Mouse (Mus musculus) frontal cortex, postnatal 10 days (tissue): Measurements from ENCODE around the gene Fbxl22.
A peak's percentile ranks its signal among the peaks of the same experiment; 100 is the strongest.

Source experiments
- DNase-seq, 2 experiments: peaks; one replicate each; pipeline ENCODE4 v3.0.0; 2022; ENCODE audit warnings: low spot score in 2 of 2, mixed read lengths in 1 of 2

Fbxl22 gene

GRCm38 (mm10) chr9:66507684-66508083, 6.7 kb downstream of the Fbxl22 start:
- DNase-seq = no peak

- no peak for DNase-seq
These were observed 8.0 kb downstream of the Fbxl22 start for GRCm38 (mm10) chr9:66506424-66506823.

GRCm38 (mm10) chr9:66506011-66506410, 8.4 kb downstream of the Fbxl22 start:
- DNase-seq = no peak

- DNase-seq = no peak
These were observed 9.1 kb downstream of the Fbxl22 start for GRCm38 (mm10) chr9:66505141-66505917.

GRCm38 (mm10) chr9:66504518-66504917, 9.9 kb downstream of the Fbxl22 start:
- peak in 1 of 2 experiments; percentile 32 for DNase-seq

GRCm38 (mm10) chr9:66503879-66504411, 10.4 kb downstream of the Fbxl22 start:
- DNase-seq = no peak

- no peak for DNase-seq
These were observed 13.1 kb downstream of the Fbxl22 start for GRCm38 (mm10) chr9:66501248-66501647.

GRCm38 (mm10) chr9:66493992-66494391, 20.4 kb downstream of the Fbxl22 start:
- no peak for DNase-seq

- no peak for DNase-seq
These were observed 22.0 kb downstream of the Fbxl22 start for GRCm38 (mm10) chr9:66492361-66492760.

- no peak for DNase-seq
These were observed 25.6 kb downstream of the Fbxl22 start for GRCm38 (mm10) chr9:66488786-66489185.

- DNase-seq = no peak
These were observed 31.0 kb downstream of the Fbxl22 start for GRCm38 (mm10) chr9:66483429-66483828.

GRCm38 (mm10) chr9:66477785-66478184, 36.6 kb downstream of the Fbxl22 start:
- DNase-seq = no peak

- no peak for DNase-seq
These were observed 49.3 kb downstream of the Fbxl22 start for GRCm38 (mm10) chr9:66465087-66465486.
